Mouse (Mus musculus): Measurements from ENCODE around the gene Spsb2.

DNA sequence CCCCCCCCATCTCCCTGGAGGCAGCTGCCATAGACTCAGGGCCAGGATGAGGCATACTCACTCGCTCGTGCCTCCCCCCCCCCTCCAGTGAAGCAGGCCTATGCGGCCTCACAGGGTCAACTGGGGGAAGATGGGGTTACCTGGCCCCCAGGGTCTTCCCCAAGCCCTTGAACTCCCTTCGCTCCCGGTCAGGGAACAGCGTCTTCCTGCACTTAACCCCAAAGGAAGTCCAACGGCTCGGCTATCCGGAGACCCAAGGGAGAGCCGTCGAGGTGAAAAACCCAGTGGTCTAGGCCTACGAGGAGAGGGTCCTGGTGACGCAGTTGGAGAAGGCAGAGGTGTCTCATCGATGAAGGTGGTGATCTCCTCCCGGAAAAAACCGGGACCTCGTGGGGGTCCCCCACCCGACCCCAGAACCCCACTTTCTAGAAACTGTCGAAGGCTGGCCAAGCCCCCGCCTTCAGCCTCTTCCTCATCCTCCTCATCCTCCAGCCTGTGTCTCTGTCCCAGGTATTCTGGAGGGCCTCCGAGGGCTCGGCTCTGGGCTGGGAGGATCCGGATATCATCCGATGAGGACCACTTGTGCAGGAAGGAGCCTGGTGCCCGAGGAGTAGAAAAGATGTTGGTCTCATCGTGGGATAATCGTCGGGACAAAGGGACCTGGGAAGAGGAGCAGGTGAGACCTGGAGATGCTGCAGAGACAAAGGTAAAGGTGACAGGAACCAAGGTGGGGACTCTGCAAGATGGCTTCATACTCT is 50.3 kb downstream of the Spsb2 start:
- TF ChIP-seq TAL1 (IDR thresholded peaks at IDR 0.05; ENCODE audit: low read length) (no peak), GATA1 (IDR thresholded peaks at IDR 0.05; ENCODE audit: low read length) (no peak)
